Mouse (Mus musculus): ENCODE data around the gene Arv1. TPM values are rescaled to one million over a fixed set of nuclear protein-coding genes. Genes with fewer than 3 reads are reported as not detected.

Gene Arv1
- 1 to 10 TPM; 3.6 to 5.2 TPM for polyA plus RNA-seq (2012; fragmentation: generic; extraction: Trizol)

GRCm38 (mm10) chr8:124721862-124722515 lies at the start of gene Arv1, which contains the start of gene Ttc13:
Gene Arv1 (plus strand): TSS chr8:124722139.
Gene Ttc13 (minus strand): TSS chr8:124721983.

GRCm38 (mm10) chr8:124751709-124752173 lies 29.8 kb downstream of the Arv1 start, which contains the start of gene Fam89a:
Gene Fam89a (minus strand): TSS chr8:124751832.

Other genes starting within 250 kb of the Arv1 start
- 10 to 100 TPM in 1 of 2 experiments, 1 to 10 TPM in 1; 8.2 to 20.6 TPM for gene Cog2, start 201.4 kb upstream of the Arv1 start, polyA plus RNA-seq (2012; fragmentation: generic; extraction: Trizol)
- under 1 TPM; 0.06 to 0.47 TPM for gene Agt, start 152.4 kb upstream of the Arv1 start, polyA plus RNA-seq (2012; fragmentation: generic; extraction: Trizol)
- under 1 TPM in 1 of 2 experiments, not detected in 1; 0.02 TPM for gene Capn9, start 146.0 kb upstream of the Arv1 start, polyA plus RNA-seq (2012; fragmentation: generic; extraction: Trizol)
- 10 to 100 TPM; 46.3 to 63.8 TPM for gene 2310022B05Rik, start 58.8 kb upstream of the Arv1 start, polyA plus RNA-seq (2012; fragmentation: generic; extraction: Trizol)
- 10 to 100 TPM in 1 of 2 experiments, 1 to 10 TPM in 1; 3.7 to 17.1 TPM for gene Ttc13, start 156 bp upstream of the Arv1 start, polyA plus RNA-seq (2012; fragmentation: generic; extraction: Trizol)
- gene Fam89a, start 29.7 kb downstream of the Arv1 start, polyA plus RNA-seq (2012; fragmentation: generic; extraction: Trizol): under 1 TPM; 0.02 to 0.26 TPM
- gene Trim67, start 71.0 kb downstream of the Arv1 start, polyA plus RNA-seq (2012; fragmentation: generic; extraction: Trizol): under 1 TPM in 1 of 2 experiments, not detected in 1; under 0.01 TPM
- gene Gnpat, start 140.9 kb downstream of the Arv1 start, polyA plus RNA-seq (2012; fragmentation: generic; extraction: Trizol): 10 to 100 TPM; 25.5 to 43.4 TPM
- 10 to 100 TPM; 11.0 to 14.8 TPM for gene 2810004N23Rik, start 141.0 kb downstream of the Arv1 start, polyA plus RNA-seq (2012; fragmentation: generic; extraction: Trizol)
- gene Exoc8, start 175.6 kb downstream of the Arv1 start, polyA plus RNA-seq (2012; fragmentation: generic; extraction: Trizol): 1 to 10 TPM; 2.1 to 5.5 TPM
- gene Sprtn, start 175.7 kb downstream of the Arv1 start, polyA plus RNA-seq (2012; fragmentation: generic; extraction: Trizol): 1 to 10 TPM in 1 of 2 experiments, under 1 TPM in 1; 0.75 to 7.4 TPM
- gene Egln1, start 227.2 kb downstream of the Arv1 start, polyA plus RNA-seq (2012; fragmentation: generic; extraction: Trizol): 10 to 100 TPM; 13.0 to 19.8 TPM